Mouse (Mus musculus): Measurements from ENCODE around the gene Napsa. TPM values are rescaled to one million over a fixed set of nuclear protein-coding genes. Genes with fewer than 3 reads are reported as not detected.

Napsa gene
- polyA plus RNA-seq, 1 experiment from 2014 or later: 0.70 TPM

DNA sequence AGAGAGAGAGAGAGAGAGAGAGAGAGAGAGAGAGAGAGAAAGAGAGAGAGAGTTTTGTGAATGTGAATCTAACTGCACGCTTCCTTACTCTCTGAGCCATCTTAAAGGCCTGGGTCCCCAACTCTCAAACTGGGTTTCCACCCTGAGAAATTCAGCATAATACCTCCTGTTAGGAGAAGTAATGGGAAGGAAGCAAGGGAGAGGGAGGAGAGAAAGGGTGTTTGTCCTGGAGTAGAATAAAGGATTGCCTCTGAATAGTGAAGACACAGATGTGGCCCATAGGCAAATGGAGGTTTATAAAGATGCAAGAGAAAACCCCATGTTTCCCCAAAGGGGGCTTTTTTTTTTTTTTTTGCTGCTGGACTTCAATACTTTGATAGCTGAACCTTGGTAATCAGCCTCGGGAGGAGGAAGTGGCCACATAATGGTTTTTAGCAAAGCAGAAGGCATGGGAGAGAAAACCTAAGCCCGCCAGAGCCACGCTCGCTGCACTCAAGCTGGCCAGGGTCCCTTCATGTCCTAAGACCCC is 840 bp downstream of the Napsa start:
- no peak overlapping the region for H3K4me3 ChIP-seq (ENCODE audit: low read depth, low read length)
- H3K4me1 ChIP-seq (ENCODE audit: control insufficient read depth, insufficient read depth, low read length): no peaks in the 10 kb centered on the region
- no peak overlapping the region for H3K9ac ChIP-seq (ENCODE audit: low read depth, low read length)
- no peak overlapping the region for H3K4me2 ChIP-seq
- no peak overlapping the region for H3K27ac ChIP-seq (ENCODE audit: low read depth, low read length)
- WGBS (ENCODE audit: insufficient replicate concordance): 76% methylated on average over 5 of the region's 5 CpGs
- 0 out of 2 replicates have a peak, but pooled peaks cover 2% of the 10 kb centered on the region for H3K27me3 ChIP-seq (ENCODE audit: control insufficient read depth, insufficient read depth, low read length)
- ATAC-seq (replicated peaks; ENCODE audit: insufficient number of reproducible peaks, low FRiP score, low TSS enrichment): no peak
- H3K9me3 ChIP-seq (replicated peaks; ENCODE audit: control insufficient read depth, low read length): no peaks in the 10 kb centered on the region
- no peaks in the 10 kb centered on the region for H3K36me3 ChIP-seq (ENCODE audit: control insufficient read depth, insufficient read depth, low read length)

DNA sequence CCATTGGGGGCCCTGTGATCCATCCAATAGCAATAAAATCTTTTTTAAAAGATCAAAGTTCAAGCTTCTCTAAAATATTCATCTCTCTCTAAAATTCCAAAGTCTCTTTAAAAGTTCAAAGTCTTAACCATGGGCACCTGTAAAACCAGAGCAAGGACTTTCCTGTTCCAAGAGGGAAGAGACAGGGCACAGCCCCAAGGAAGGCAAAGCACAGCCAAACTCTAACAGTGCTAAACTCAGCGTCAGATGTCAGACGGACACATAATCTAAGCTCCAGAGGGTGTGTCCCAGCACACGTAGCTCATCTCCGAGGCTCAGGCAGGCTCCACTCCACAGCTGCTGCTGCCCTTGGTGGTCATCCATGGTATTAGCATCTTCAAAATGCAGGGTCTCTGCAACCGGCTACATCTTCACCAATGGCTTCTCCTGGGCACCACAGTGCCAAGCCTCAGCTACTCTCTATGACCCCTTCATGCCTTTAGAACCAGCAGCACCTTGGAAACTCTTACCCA is 4.2 kb downstream of the Napsa start:
- H3K9me3 ChIP-seq (replicated peaks; ENCODE audit: control insufficient read depth, low read length): no peaks in the 10 kb centered on the region
- H3K9ac ChIP-seq (ENCODE audit: low read depth, low read length): no peak overlapping the region
- H3K4me1 ChIP-seq (ENCODE audit: control insufficient read depth, insufficient read depth, low read length): no peaks in the 10 kb centered on the region
- H3K27ac ChIP-seq (ENCODE audit: low read depth, low read length): no peak overlapping the region
- ATAC-seq (replicated peaks; ENCODE audit: insufficient number of reproducible peaks, low FRiP score, low TSS enrichment): no peak
- H3K36me3 ChIP-seq (ENCODE audit: control insufficient read depth, insufficient read depth, low read length): no peaks in the 10 kb centered on the region
- WGBS (ENCODE audit: insufficient replicate concordance): 39% methylated on average over 5 of the region's 5 CpGs
- no peaks in the 10 kb centered on the region; the same call in 1 of the 2 replicates for H3K27me3 ChIP-seq (ENCODE audit: control insufficient read depth, insufficient read depth, low read length)
- no peak overlapping the region for H3K4me3 ChIP-seq (ENCODE audit: low read depth, low read length)
- H3K4me2 ChIP-seq: no peak overlapping the region

DNA sequence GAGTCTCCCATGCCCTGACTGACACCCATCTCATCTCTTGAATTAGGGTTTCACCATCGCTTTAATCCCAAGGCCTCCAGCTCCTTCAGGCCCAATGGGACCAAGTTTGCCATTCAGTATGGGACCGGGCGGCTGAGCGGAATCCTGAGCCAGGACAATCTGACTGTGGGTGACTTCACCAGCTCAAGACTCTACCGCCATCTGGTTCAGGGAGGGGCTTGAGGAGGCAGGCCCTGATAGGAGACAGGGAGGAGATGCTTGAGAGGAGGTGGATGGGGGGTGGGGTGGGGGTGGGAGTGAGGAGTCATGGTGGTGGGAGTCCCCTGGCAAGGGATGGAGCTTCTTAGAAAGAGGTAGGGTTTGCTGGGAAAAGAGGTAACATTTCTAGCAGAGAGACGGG is 9.5 kb downstream of the Napsa start:
- Histone ChIP-seq H3K4me3 (ENCODE audit: low read depth, low read length) (no peak overlapping the region), H3K9me3 (replicated peaks; ENCODE audit: control insufficient read depth, low read length) (no peaks in the 10 kb centered on the region), H3K27me3 (ENCODE audit: control insufficient read depth, insufficient read depth, low read length) (peaks cover 16% of the 10 kb centered on the region), H3K27ac (ENCODE audit: low read depth, low read length) (no peak overlapping the region), H3K4me2 (no peak overlapping the region), H3K4me1 (ENCODE audit: control insufficient read depth, insufficient read depth, low read length) (no peaks in the 10 kb centered on the region), H3K9ac (ENCODE audit: low read depth, low read length) (no peak overlapping the region), H3K36me3 (ENCODE audit: control insufficient read depth, insufficient read depth, low read length) (no peaks in the 10 kb centered on the region)
- no peak for ATAC-seq (replicated peaks; ENCODE audit: insufficient number of reproducible peaks, low FRiP score, low TSS enrichment)
- WGBS (ENCODE audit: insufficient replicate concordance): 48% methylated on average over 6 of the region's 6 CpGs

DNA sequence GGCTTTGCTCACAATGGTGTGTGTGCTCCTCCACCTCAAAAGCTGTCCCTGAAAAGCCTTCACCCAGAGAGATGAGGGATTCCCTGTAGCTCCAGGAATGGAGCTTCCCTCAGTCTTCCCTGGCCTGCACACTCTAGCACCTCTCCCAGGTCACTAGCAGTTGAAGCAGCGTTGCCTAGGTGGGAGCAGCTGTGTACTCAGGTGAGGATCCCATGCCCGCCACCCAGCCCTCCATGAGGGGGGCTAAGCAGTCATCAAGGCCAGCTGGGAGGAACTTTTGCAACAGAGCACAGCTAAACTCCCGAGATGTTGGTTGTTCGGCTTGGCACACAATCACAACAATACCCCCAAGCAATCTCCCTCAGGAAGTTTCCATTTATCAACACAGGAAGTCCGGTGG is 10.5 kb downstream of the Napsa start:
- Histone ChIP-seq H3K4me3 (ENCODE audit: low read depth, low read length) (no peak overlapping the region), H3K27ac (ENCODE audit: low read depth, low read length) (no peak overlapping the region), H3K4me2 (no peak overlapping the region), H3K4me1 (ENCODE audit: control insufficient read depth, insufficient read depth, low read length) (no peaks in the 10 kb centered on the region), H3K9ac (ENCODE audit: low read depth, low read length) (no peak overlapping the region), H3K36me3 (ENCODE audit: control insufficient read depth, insufficient read depth, low read length) (no peaks in the 10 kb centered on the region), H3K9me3 (replicated peaks; ENCODE audit: control insufficient read depth, low read length) (no peaks in the 10 kb centered on the region), H3K27me3 (ENCODE audit: control insufficient read depth, insufficient read depth, low read length) (peaks cover 27% of the 10 kb centered on the region)
- no peak for ATAC-seq (replicated peaks; ENCODE audit: insufficient number of reproducible peaks, low FRiP score, low TSS enrichment)
- 65% methylated on average over 5 of the region's 5 CpGs for WGBS (ENCODE audit: insufficient replicate concordance)

DNA sequence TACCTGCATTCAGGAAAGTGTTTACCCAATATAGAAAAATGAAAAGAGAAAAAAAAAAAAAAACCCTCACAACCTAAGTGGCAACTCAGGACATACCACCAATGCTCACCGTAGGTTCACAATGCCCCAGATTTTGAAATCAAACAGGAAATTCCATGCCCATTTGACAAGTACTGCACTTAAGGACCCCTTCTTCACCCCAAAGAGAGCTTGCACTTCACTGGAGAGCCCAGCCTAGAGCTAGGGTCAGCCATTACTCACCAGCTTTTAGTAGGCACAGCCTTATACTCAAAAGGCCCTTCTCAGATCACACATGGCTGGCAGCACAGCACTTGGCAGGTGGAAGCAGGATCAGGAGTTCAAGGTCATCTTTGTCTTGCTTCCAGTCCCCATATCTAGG is 11.0 kb downstream of the Napsa start:
- H3K4me1 ChIP-seq (ENCODE audit: control insufficient read depth, insufficient read depth, low read length): no peaks in the 10 kb centered on the region
- H3K9me3 ChIP-seq (replicated peaks; ENCODE audit: control insufficient read depth, low read length): no peaks in the 10 kb centered on the region
- H3K4me3 ChIP-seq (ENCODE audit: low read depth, low read length): no peak overlapping the region
- peaks cover 31% of the 10 kb centered on the region for H3K27me3 ChIP-seq (ENCODE audit: control insufficient read depth, insufficient read depth, low read length)
- no peak overlapping the region for H3K9ac ChIP-seq (ENCODE audit: low read depth, low read length)
- WGBS (ENCODE audit: insufficient replicate concordance): 69% methylated on average over 1 of the region's 1 CpGs
- no peak overlapping the region for H3K27ac ChIP-seq (ENCODE audit: low read depth, low read length)
- H3K36me3 ChIP-seq (ENCODE audit: control insufficient read depth, insufficient read depth, low read length): no peaks in the 10 kb centered on the region
- ATAC-seq (replicated peaks; ENCODE audit: insufficient number of reproducible peaks, low FRiP score, low TSS enrichment): no peak
- H3K4me2 ChIP-seq: no peak overlapping the region

DNA sequence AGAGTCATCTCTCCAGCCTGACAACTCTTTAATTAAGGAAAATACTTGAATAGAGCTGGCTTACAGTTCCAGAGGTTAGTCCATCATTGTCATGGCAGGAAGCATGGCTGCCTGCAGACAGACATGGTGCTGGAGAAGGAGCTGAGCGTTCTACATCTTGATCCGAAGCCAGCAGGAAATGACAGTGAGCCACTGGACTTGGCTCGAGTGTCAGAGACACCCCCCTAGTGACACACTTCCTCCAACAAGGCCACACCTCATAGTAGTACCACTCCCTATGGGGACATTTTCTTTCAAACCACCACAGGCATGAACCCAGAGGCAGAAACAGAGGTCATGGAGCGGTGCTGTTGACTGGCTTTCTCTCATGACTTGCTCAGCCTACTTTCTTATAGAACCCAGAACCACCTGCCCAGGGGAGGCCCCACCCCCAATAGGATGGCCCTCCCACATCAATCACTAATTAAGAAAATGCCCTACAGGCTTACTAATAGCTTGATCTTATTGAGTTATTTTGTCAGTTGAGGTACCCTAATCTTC is 12.2 kb downstream of the Napsa start:
- Histone ChIP-seq H3K27ac (ENCODE audit: low read depth, low read length) (no peak overlapping the region), H3K4me2 (no peak overlapping the region), H3K36me3 (ENCODE audit: control insufficient read depth, insufficient read depth, low read length) (no peaks in the 10 kb centered on the region), H3K9ac (ENCODE audit: low read depth, low read length) (no peak overlapping the region), H3K4me3 (ENCODE audit: low read depth, low read length) (no peak overlapping the region), H3K9me3 (replicated peaks; ENCODE audit: control insufficient read depth, low read length) (no peaks in the 10 kb centered on the region), H3K27me3 (ENCODE audit: control insufficient read depth, insufficient read depth, low read length) (peaks cover 43% of the 10 kb centered on the region), H3K4me1 (ENCODE audit: control insufficient read depth, insufficient read depth, low read length) (no peaks in the 10 kb centered on the region; the same call in none of the 2 replicates)
- 67% methylated on average over 4 of the region's 4 CpGs for WGBS (ENCODE audit: insufficient replicate concordance)
- ATAC-seq (replicated peaks; ENCODE audit: insufficient number of reproducible peaks, low FRiP score, low TSS enrichment): no peak

DNA sequence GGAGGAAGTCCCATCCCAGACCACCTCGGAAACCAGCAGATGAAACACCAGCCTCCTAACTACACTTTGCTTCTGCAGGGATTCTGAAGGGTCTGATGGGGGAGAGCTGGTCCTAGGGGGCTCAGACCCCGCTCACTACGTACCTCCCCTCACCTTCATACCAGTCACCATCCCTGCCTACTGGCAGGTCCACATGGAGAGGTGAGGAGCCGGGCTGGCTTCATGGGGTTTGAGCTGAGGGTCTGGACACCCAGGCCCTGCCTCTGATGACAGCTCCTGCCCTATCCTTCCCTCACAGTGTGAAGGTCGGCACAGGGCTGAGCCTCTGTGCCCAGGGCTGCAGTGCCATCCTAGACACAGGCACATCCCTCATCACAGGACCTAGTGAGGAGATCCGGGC is 12.7 kb downstream of the Napsa start:
- no peak overlapping the region for H3K4me3 ChIP-seq (ENCODE audit: low read depth, low read length)
- H3K9ac ChIP-seq (ENCODE audit: low read depth, low read length): no peak overlapping the region
- H3K9me3 ChIP-seq (replicated peaks; ENCODE audit: control insufficient read depth, low read length): no peaks in the 10 kb centered on the region
- no peak overlapping the region for H3K4me2 ChIP-seq
- H3K27ac ChIP-seq (ENCODE audit: low read depth, low read length): no peak overlapping the region
- H3K4me1 ChIP-seq (ENCODE audit: control insufficient read depth, insufficient read depth, low read length): no peaks in the 10 kb centered on the region; the same call in none of the 2 replicates
- no peaks in the 10 kb centered on the region for H3K36me3 ChIP-seq (ENCODE audit: control insufficient read depth, insufficient read depth, low read length)
- ATAC-seq (replicated peaks; ENCODE audit: insufficient number of reproducible peaks, low FRiP score, low TSS enrichment): no peak
- H3K27me3 ChIP-seq (ENCODE audit: control insufficient read depth, insufficient read depth, low read length): peaks cover 48% of the 10 kb centered on the region
- 78% methylated on average over 6 of the region's 6 CpGs for WGBS (ENCODE audit: insufficient replicate concordance)

DNA sequence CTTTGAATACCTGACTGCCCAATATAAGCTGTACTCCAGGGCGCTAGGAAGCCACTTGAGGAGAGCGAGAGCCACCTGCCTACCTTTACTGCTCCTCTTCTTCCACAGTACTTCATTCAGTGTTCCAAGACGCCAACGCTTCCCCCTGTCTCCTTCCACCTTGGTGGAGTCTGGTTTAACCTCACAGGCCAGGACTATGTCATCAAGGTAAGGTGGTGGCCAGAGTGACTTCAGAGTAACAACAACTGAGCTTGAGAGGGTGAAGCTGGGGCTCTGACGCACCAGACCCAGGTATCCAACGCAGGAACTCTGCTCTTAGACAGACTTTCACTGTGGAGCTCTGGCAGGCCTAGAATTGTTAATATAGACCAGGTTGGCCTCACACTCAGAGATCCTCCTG is 13.4 kb downstream of the Napsa start:
- Histone ChIP-seq H3K4me2 (no peak overlapping the region), H3K4me3 (ENCODE audit: low read depth, low read length) (no peak overlapping the region), H3K27ac (ENCODE audit: low read depth, low read length) (no peak overlapping the region), H3K9ac (ENCODE audit: low read depth, low read length) (no peak overlapping the region), H3K36me3 (ENCODE audit: control insufficient read depth, insufficient read depth, low read length) (no peaks in the 10 kb centered on the region), H3K4me1 (ENCODE audit: control insufficient read depth, insufficient read depth, low read length) (no peaks in the 10 kb centered on the region; the same call in none of the 2 replicates), H3K9me3 (replicated peaks; ENCODE audit: control insufficient read depth, low read length) (no peaks in the 10 kb centered on the region), H3K27me3 (ENCODE audit: control insufficient read depth, insufficient read depth, low read length) (peaks cover 55% of the 10 kb centered on the region)
- 77% methylated on average over 6 of the region's 6 CpGs for WGBS (ENCODE audit: insufficient replicate concordance)
- no peak for ATAC-seq (replicated peaks; ENCODE audit: insufficient number of reproducible peaks, low FRiP score, low TSS enrichment)

DNA sequence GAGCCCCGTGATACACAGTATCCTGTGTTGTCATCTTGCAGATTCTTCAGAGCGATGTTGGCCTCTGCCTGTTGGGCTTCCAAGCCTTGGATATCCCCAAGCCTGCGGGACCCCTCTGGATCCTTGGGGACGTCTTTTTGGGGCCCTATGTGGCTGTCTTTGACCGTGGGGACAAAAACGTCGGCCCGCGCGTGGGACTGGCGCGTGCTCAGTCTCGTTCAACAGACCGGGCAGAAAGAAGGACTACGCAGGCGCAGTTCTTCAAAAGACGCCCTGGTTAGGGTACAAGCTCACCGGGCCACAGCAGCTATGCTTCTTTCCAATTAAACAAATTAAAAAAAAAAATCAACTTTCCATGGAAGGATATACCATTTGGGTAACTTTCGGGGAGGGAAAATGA is 14.3 kb downstream of the Napsa start:
- H3K4me1 ChIP-seq (ENCODE audit: control insufficient read depth, insufficient read depth, low read length): peaks cover 8% of the 10 kb centered on the region
- no peak overlapping the region for H3K9ac ChIP-seq (ENCODE audit: low read depth, low read length)
- H3K4me3 ChIP-seq (ENCODE audit: low read depth, low read length): peak overlapping the region; percentile 28
- H3K27me3 ChIP-seq (ENCODE audit: control insufficient read depth, insufficient read depth, low read length): peaks cover 64% of the 10 kb centered on the region
- H3K9me3 ChIP-seq (replicated peaks; ENCODE audit: control insufficient read depth, low read length): no peaks in the 10 kb centered on the region
- H3K36me3 ChIP-seq (ENCODE audit: control insufficient read depth, insufficient read depth, low read length): no peaks in the 10 kb centered on the region
- H3K4me2 ChIP-seq: peak overlapping the region; percentile 58
- WGBS (ENCODE audit: insufficient replicate concordance): 16% methylated on average over 19 of the region's 19 CpGs
- ATAC-seq (replicated peaks; ENCODE audit: insufficient number of reproducible peaks, low FRiP score, low TSS enrichment): no peak
- H3K27ac ChIP-seq (ENCODE audit: low read depth, low read length): no peak overlapping the region
